Mouse (Mus musculus) left cerebral cortex, adult 8-10 months (tissue): ENCODE data around the gene Mast2. TPM values are rescaled to one million over a fixed set of nuclear protein-coding genes. Genes with fewer than 3 reads are reported as not detected.
A peak's percentile ranks its signal among the peaks of the same experiment; 100 is the strongest.

Experiments used
- DNase-seq, 2 experiments: peaks; one replicate each; pipeline ENCODE4 v3.0.0; 2022; ENCODE audit warnings: low spot score in 2 of 2
- total RNA-seq, 4 experiments: library from RNA; stranded (reverse); gene quantifications; 2 replicates each; pipeline ENCODE4 v1.2.4; 2022

The Mast2 gene
- 100 to 1,000 TPM in 1 of 4 experiments, 10 to 100 TPM in 3; 87.3 to 111 (median 97.4) TPM for total RNA-seq

- peak; percentile 58 to 75 for DNase-seq
These were observed at the start of gene Mast2 for GRCm38 (mm10) chr4:116464126-116464981. Gene Mast2 (minus strand): TSS chr4:116464183.

- DNase-seq = peak; percentile 83 to 93
These were observed 43.6 kb upstream of the Mast2 start, which contains the start of gene Ipp for GRCm38 (mm10) chr4:116507425-116508218. Gene Ipp (plus strand): TSS chr4:116507549.

GRCm38 (mm10) chr4:116506886-116507424 is 43.0 kb upstream of the Mast2 start:
- peak; percentile 3 to 14 for DNase-seq

- DNase-seq = no peak
These were observed 36.0 kb upstream of the Mast2 start for GRCm38 (mm10) chr4:116499978-116500377.

GRCm38 (mm10) chr4:116493646-116494045 is 29.7 kb upstream of the Mast2 start:
- no peak for DNase-seq

- no peak for DNase-seq
These were observed 28.5 kb upstream of the Mast2 start for GRCm38 (mm10) chr4:116492460-116492859.

- no peak for DNase-seq
These were observed 27.9 kb upstream of the Mast2 start for GRCm38 (mm10) chr4:116491886-116492285.

- DNase-seq = no peak
These were observed 27.1 kb upstream of the Mast2 start for GRCm38 (mm10) chr4:116491119-116491536.

- DNase-seq = no peak
These were observed 19.5 kb upstream of the Mast2 start for GRCm38 (mm10) chr4:116483476-116483875.

GRCm38 (mm10) chr4:116481322-116481721 is 17.3 kb upstream of the Mast2 start:
- no peak for DNase-seq

GRCm38 (mm10) chr4:116463231-116464125 is 505 bp downstream of the Mast2 start:
- peak in 1 of 2 experiments; percentile 32 for DNase-seq

GRCm38 (mm10) chr4:116461943-116462342 is 2.0 kb downstream of the Mast2 start:
- no peak for DNase-seq

GRCm38 (mm10) chr4:116451553-116451952 is 12.4 kb downstream of the Mast2 start:
- DNase-seq = no peak

- no peak for DNase-seq
These were observed 14.0 kb downstream of the Mast2 start for GRCm38 (mm10) chr4:116449951-116450350.

GRCm38 (mm10) chr4:116448673-116449072 is 15.3 kb downstream of the Mast2 start:
- DNase-seq = no peak

GRCm38 (mm10) chr4:116439383-116439782 is 24.6 kb downstream of the Mast2 start:
- DNase-seq = no peak

GRCm38 (mm10) chr4:116438561-116438960 is 25.4 kb downstream of the Mast2 start:
- no peak for DNase-seq

- no peak for DNase-seq
These were observed 28.4 kb downstream of the Mast2 start for GRCm38 (mm10) chr4:116435626-116436025.

GRCm38 (mm10) chr4:116422186-116422585 is 41.8 kb downstream of the Mast2 start:
- DNase-seq = no peak

GRCm38 (mm10) chr4:116421170-116421569 is 42.8 kb downstream of the Mast2 start:
- no peak for DNase-seq

GRCm38 (mm10) chr4:116412993-116413392 is 51.0 kb downstream of the Mast2 start:
- no peak for DNase-seq
